Mouse (Mus musculus): ENCODE data around the gene Kxd1.

Gene Kxd1

DNA sequence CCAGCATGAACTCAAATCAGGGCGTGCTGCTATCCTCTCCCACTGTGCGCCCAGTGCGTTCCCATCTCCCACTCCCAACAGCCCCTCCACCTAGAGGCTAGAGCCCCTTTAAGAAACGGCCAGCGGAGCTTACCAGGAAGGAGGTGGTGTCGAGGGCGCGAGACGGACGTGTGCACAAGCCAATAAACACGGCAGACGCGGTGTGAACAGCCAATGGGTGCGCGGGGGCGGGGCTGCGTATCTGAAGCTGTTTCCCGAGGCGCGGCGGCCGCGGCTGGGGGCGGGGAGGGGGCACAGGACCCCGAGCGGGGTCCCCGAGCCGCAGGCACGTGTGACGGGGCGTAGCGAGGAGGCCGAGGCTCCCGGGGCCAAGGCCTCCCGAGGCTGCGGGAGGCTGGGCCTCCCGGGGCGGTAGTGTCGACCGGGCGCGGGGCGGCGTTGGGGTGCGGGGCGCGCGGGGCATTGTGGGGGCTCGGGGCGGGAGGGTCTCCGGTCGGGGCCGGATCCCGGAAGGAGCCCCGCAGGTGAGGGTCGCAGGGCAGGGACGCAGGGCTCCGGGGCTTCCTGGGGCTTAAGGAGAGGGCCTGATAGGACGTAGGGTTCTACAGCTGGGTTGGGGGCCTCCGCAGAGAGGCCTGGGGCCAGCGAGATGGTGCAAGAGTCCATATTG lies at the start of gene Kxd1, which contains the start of gene Fkbp8:
Kxd1 (minus strand) TSS at position 445 of the 670 bp plus-strand sequence.
Fkbp8 (plus strand) TSS at position 213 of the 670 bp plus-strand sequence.
- DNase-seq (ENCODE audit: extremely low read depth, low read depth, low spot score) = no peak

DNA sequence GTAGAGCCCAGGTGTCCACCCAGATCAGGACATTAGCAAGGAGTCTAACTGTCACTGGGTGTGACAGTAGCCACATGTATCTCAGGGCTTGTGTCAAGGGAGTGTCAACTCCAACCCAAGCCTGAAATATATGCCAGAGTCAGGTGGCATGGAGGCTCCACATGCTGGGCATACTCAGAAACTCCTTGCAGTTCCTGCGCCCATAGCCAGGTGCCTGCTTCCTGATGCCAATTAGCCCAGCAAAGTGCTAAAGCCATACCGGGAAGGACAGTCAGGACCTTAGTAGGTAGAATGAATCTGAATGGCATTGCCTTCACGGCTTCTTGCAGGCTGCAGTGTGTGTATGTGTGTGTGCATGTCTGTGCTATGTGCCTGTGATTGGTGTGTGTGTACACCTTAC lies 49.5 kb upstream of the Kxd1 start:
- DNase-seq (ENCODE audit: extremely low read depth, low read depth, low spot score) = no peak

DNA sequence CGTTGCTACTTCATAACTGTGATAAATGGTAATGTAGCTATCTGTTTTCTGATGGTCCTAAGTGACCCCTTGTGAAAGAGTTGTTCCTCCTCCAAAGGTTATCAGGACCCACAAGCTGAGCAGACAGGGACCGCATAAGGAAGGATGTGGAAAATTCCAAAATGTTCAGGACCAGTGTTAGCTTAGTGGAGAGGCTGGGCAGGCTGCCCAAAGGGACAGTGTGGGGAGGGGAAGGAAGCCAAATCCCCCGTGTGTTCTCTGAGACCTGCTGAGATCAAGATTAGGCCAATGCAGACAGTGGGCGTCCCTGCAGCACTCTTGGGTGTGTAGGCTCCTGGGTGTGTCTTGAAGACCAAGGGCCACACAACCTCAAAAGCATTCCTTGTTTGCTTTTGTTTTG lies 47.2 kb upstream of the Kxd1 start:
- DNase-seq (ENCODE audit: extremely low read depth, low read depth, low spot score) = no peak

DNA sequence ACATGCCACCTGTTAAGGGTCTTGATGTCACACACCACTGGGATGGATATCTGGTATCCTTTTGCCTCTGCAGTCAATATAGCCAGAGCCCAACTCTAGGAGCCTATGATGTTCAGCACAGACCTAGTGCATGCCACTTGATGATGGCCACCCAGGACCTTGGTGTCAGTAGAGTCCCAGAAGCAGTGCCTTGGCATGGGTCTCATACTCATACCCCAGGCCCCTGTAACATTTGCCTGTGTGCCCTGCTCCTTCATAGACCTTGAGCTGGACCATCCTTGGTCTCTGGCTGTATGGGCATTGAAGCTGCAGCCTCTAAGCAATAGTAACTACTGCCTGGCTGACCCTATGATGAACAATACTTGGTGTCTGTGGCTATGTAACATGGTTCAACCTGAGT lies 46.5 kb upstream of the Kxd1 start:
- no peak for DNase-seq (ENCODE audit: extremely low read depth, low read depth, low spot score)

DNA sequence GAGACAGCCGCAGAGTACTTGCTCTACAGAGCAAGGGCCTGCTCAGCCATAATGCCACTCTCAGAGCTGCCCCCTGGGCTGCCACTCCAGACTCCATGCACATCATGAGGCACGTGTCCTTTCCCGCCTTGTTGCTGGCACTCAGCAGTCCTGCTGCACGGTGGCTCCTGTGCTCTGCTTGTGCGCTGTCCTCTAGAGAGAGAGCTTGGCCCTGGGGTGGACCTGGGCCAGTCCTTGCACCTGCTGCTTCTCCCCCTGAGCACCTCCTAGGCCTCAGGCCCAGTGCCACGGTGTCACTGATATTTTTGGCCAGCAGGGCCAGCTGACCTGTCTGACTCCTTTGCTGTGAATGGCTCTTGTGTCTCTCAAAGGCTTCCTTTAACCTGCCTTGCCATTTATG lies 43.2 kb upstream of the Kxd1 start:
- DNase-seq (ENCODE audit: extremely low read depth, low read depth, low spot score) = no peak

DNA sequence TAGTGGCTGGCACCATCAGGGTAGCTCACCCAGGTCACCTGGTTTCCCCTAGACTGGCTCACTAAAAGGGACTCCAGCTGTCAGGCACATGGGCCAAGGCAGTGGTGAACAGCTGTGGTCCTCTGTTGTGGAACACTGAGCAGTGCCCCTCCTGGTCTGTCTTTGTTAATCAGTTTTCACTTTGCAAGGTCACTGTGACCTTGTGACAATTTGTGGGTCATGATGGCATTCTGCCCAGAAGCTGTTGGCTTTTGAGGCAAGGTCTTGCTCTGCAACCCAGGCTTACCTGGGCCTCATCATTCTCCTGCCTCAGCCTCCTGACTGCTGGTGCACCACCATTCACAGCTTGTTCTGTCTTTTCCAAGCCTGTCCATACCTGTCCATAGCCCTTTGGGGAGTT lies 42.6 kb upstream of the Kxd1 start:
- no peak for DNase-seq (ENCODE audit: extremely low read depth, low read depth, low spot score)

DNA sequence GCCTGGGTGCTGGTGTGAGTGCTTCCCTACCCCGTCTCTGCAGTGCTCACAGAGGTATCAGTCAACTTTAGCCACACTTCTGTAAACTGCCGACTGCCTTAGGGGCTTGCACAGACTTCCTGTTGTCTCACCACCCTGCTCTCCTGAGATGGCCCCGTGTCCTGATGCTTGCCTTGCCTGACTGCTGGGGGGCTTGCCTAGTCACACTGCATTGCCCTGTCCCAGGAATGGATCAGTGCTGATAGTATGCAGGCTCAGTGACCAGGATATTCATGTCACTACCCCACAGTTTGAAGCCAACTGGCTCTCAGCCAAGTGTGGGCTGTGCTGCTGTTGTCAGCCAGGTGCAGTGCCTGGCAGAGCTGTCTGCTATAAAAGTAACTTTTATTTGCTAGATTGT lies 37.8 kb upstream of the Kxd1 start:
- no peak for DNase-seq (ENCODE audit: extremely low read depth, low read depth, low spot score)

DNA sequence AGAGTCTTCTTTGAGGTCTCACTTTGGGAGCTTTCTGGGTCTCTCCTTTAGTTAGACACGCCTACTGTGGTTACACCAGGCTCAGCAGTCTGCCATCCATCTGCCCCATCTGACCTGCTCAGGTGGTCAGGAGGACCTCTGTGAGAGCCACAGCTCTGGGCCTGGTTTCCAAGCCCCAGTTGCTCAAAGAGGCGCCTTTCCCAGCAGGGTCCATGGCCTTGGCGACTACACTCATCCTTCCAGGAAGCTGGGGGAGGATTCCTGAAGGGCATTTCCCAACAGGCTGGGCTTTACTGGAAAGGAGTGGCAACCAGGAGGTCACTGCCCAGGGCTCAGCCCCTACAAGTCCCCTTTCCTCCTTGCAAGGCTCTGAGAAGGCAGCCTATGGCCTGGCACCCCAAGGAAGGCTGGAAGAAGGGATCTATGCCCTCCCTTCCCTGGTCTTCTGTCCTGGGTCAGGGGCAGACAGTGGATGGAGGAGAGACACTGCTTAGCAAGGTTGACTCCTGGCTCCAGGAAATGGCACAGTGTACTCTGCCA lies 37.0 kb upstream of the Kxd1 start:
- no peak for DNase-seq (ENCODE audit: extremely low read depth, low read depth, low spot score)

DNA sequence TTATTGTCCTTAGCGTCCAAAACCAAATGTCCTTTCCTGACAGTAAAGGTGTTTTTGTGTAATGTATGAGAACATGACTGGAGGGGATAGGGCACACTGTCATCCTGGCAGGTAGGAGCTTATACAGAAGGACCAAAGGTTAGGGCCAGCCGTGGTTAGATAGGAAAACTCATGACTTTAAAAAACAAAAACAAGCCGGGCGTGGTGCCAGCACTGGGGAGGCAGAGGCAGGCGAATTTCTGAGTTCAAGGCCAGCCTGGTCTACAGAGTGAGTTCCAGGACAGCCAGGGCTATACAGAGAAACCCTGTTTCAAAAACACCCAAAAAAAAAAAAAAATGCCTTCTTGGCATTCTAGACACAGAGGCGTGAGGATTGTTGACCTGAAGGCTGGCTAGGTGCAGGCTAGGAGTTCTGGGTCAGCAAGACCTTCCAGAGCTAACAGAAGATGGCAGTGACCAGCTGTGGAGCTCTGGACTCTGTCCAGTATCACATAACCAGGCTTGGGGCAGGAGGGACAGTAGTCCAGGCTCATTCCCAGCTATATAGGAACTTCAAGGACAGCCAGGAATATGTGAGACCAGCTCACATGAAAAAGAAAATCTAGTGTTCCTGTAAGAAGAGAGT lies 36.1 kb upstream of the Kxd1 start:
- no peak for DNase-seq (ENCODE audit: extremely low read depth, low read depth, low spot score)

DNA sequence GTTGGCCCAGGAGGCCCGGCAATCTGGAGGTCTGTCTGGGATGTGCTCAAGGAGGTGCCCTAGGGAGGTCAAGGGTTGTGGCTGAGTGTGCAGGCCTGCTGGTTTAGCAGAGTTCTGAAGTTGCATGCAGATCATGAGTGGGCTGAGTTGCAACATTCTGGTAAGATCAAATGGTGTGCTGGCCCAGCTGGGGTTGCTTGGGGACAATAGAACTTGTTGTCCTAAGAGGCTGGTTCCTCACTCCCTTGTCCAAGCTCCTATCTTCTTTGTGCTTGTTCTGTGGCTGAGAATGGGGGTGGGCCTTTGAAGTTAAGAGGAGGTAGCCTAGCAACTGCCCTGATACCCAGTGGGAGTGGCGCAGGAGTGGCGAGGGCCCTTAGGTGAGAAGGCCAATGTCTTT lies 35.0 kb upstream of the Kxd1 start:
- no peak for DNase-seq (ENCODE audit: extremely low read depth, low read depth, low spot score)

DNA sequence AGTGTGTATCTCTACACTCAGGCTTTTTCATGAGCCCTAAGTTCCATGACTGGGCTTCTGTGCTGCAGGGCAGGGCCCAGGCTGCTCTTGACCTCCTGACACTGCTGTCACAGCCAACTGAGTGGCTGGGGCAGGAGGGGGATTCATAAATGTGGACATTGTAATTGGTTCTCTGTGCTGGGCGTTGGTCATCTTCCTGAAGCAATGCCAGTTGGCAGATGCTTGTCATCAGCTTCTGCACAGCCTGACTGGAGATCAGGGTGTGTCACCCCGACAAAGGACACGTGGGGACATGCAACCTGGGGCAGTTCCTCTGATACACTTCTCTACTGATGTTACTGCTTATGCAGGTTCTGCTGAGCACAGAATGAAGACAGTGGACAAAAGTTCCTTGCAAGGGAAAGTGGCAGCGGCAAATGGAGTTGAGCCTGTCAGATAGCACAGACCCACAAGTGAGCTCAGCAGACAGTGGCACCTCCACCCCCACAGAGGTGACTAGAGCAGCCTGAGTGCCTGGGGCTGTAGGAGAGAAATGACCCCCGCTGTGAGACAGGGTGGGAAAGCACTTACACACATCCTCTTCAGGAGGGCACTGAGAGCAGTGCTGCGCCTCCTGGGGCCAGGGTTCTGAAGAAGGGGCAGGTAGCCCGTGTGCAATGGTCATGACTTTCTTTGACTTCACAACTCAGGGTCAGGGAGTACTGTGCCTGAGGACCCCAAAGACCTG lies 34.2 kb upstream of the Kxd1 start:
- DNase-seq (ENCODE audit: extremely low read depth, low read depth, low spot score) = no peak

DNA sequence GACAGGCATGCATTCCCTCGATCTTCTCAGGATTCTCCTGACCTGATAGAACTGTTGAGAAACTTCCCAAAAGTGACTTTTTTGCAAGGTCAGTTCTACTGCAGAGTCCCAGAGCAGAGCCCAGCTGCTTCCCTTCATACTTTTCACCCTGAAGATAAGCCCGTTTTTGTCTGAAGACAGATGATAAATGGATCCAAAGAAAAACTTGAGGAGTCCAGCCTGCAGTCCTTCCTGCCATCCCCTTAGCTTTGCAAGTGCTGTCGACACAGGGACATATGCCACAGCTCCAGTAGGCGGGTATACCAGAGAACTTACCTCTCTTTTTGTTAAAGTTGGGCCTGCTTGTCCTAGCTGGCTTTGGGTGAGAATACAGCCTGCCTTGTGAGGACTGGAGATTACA lies 33.6 kb upstream of the Kxd1 start:
- DNase-seq (ENCODE audit: extremely low read depth, low read depth, low spot score) = no peak

DNA sequence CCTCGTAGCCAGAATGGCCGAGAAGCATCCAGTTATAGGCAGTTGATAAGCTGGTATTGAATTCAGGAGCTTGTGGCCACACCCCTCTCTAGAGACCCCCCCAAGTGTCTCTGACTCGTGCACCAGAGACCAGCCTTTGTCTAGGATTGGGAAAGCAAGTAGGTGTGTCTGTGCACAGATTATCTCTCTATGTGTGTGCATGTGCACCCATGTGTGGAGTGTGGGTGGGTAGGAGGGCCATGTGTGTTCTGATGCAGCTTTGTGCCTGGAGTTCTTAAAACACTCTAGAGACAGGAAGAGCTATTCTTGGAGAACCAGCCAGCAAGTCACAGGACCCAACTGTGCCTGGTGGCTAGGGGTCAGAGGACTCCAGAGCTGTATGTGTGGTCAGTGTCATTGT lies 32.8 kb upstream of the Kxd1 start:
- no peak for DNase-seq (ENCODE audit: extremely low read depth, low read depth, low spot score)

DNA sequence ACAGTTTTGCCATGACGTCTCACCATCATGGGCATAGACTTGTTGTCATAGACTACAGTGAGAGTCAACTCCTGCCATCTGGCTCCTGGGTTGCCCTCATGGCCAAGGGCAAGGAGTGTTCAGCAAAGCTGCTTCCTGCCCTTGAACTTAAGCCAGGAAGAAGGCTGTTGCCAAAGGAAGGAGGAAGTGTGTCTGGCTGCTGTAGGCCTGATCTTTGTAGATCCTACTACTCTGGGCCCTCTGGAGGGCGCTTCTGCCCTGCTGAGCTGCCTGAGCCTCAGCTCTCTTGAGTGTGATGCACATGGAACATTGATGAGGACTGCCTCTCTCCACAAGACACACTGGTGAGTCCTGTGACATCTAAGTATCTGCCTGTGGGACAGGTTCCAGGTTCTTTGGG lies 32.3 kb upstream of the Kxd1 start:
- DNase-seq (ENCODE audit: extremely low read depth, low read depth, low spot score) = no peak

DNA sequence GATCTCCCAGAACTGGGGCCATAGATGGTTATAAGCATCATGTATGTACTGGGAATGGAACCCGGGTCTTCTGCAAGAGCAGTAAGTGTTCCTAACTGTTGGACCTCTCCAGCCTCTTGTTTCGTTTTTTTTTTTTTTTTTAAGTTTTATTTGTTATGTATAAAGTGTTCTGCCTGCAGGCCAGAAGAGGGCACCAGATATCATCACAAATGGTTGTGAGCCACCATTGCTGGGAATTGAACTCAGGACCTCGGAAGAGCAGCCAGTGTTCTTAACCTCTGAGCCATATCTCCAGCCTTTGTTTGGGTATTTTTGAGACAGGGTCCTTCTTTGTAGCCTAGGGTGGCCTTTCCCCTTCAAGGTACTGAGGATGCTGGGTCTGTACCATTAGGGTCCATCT lies 31.2 kb upstream of the Kxd1 start:
- no peak for DNase-seq (ENCODE audit: extremely low read depth, low read depth, low spot score)

DNA sequence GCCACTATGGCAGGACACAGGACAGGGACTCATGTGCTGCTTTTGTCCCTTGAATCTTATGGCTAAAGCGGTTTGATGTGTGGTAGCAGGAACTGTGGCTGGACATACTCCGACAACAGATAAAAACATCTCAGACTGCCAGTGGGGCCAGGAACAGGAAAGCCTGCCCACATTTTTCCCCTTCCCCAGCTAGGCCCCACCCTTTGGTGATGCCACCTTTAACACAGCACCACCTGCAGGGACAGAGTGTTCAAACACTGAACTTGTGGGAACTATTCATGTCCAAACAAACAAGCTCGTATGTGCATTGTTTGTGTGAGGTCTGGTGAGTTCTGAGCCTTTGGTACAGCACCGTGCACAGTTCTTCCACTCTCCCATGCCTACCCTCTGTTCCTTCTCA lies 30.6 kb upstream of the Kxd1 start:
- no peak for DNase-seq (ENCODE audit: extremely low read depth, low read depth, low spot score)

DNA sequence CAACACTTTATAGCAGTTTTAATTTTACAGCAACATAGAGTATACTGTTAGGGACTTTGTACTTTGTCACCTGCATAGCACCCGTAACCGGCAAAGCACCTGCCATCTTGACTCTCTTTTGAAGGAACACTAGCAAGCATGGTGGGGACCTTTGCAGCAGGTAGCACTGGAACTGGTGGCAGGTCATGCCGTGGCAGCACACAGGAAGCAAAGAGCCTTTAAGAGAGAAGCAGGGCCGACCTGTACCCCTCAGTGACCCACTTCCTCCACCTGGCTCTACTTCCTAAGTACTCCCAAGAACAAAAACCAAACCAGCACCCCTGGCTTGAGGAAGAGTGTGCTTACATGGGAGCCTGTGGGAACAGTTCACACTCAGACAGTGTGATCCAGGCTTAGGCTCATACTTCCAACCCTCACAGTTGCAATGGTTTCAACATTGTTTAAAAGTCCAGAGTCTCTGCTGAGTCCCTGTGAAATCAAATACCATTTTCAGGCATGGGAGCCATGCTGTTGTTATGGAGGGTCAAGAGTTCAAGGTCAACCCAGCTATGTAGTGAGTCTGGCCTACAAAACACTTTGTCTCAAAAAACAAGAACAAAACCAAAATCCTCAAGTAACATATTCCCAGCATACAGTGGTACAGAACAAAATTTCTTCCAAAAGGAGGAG lies 27.5 kb upstream of the Kxd1 start:
- no peak for DNase-seq (ENCODE audit: extremely low read depth, low read depth, low spot score)

DNA sequence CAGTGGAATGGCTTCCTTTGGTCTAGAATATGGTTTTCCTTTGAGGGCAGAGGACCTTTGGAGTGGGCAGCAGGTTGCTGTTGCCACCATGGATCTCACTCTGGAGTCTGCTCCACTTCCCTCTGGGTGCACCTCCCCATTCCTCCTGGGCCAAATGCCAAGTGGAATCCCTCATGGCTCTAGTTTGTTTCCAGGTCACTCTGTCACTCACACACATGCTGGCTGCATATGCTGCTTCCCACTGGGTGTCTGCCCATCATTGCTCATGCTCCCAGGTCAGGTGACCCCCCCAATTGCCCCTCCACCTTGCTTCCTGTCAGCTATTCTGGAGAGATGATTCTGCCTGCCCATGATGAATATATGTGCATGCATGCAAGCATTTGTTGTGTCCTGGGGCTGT lies 26.0 kb upstream of the Kxd1 start:
- no peak for DNase-seq (ENCODE audit: extremely low read depth, low read depth, low spot score)

DNA sequence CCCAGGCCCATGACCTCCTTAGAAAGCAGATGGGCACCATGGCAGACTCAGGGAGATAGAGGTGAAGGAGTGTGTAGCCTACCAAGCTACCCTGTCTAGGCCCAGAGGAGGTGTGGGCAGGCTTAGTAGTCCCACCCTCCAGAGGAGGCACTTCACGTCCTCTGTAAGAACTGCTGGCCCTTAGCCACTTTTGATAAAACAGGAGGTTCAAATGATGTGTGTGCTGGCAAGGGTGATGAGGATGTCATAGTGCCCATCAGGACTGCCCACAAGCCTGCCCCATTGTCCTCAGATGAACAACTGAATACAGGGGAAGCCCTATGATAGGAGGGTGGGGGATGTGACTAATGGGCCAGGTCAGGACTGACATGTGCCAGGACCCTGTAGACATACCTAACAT lies 25.1 kb upstream of the Kxd1 start:
- no peak for DNase-seq (ENCODE audit: extremely low read depth, low read depth, low spot score)

DNA sequence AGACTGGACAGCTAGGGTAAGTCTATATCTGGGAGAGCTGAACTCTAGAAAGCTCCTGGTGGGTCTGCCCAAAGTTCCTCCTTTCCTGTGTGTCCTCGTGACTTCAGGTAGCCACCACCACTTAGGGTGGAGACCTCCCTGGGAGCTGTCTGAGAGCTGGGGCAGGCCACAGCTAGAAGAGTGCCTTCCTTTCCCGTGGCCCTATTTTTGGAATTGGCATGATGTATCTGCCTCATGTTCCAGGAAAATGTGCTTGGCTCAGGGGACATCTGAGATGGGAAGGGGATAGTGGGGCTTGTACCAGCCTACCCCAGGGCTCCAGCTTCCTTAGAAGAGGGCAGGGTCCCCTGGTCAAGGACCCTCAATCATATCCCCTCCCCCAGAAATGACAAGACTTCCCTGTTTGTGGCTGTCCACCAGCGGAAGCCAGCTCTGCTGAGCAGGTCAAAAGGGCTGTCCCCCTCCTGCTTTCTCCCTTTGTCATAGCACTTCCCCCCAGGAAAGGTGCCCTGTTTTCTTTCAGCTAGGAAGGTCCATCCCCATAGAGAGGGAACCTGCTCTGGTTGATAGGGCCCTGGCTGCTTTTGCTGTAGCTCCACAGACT lies 23.9 kb upstream of the Kxd1 start:
- no peak for DNase-seq (ENCODE audit: extremely low read depth, low read depth, low spot score)

Measured in fat pad, adult 2 months (tissue).